Mouse (Mus musculus) layer of hippocampus, postnatal 36 days (tissue): ENCODE data around the gene Cd6. TPM values are rescaled to one million over a fixed set of nuclear protein-coding genes. Genes with fewer than 3 reads are reported as not detected.

Experiments
- DNase-seq, 2 experiments: peaks; one replicate each; pipeline ENCODE4 v3.0.0; 2022
- total RNA-seq, 2 experiments: library from RNA; stranded (reverse); gene quantifications; 2 replicates each; pipeline ENCODE4 v1.2.3; 2021

Cd6 gene
- under 1 TPM in 1 of 2 experiments, not detected in 1; 0.35 TPM for total RNA-seq

DNA sequence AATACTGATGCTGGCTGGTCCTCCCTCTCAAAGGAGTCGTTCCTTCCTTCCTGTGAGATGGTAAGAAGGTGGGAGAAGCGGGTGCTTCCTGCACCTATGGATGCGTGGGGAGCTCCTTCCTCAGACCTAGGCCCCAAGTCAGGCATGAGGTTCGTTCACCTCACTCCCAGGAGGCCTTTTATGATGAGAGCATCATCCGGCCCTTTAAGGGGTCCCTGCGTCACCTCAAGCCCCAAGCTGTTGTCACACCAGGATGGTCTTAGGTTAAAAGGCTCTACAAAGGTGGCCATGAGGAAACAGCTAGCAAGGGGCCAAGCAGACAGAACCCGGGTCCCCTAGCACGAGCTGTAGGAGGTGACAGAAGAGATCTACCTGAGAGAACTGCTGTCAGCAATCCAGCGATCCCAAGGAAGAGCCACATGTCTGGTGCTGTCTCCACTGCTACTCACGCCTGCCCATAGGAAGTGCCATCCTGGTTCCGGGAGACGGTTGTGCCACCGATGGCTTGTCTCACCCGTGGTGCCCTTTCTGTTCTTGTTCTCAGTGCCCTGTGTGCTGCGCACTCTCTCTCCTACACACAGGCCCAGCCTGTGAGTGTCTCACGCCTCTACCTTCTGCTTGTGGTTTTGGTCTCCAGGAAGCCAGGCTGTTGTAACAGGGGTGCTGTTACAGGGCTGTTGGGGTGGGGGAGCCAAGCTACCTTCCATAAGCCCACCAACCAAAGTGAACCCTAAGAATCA lies at the start of gene Cd6:
Cd6 (minus strand) TSS at position 623 of the 740 bp plus-strand sequence.
- no peak for DNase-seq

DNA sequence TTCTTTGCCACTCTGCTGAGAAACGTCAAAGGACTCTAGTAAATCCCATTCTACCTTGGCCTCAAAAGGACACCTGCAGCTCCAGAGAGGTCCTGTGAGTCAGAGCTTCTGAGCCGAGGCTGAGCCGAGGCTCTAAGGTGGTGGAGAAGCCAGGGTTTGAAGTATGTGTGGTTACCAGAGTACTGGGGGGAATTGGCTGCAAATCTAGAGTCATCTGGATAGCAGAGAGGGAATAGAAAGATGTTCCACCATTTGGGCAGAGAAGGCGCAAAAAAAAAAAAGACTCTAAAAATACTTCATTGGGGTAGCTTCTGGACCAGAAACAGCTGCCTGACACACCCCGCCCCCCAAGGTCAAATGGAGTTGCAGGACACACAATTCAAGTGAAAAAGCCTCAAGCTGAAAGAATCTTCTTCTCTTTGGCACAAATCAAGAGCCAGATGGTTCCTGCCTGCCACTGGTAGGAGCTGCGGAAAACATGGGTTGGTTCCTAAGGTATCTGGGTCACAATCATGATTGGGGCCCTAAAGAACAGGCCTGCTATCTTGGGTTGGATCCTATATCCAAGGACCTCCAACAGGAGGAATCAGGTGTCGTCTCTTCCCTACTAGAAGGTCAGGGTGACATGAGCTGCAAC lies 48.5 kb upstream of the Cd6 start:
- no peak for DNase-seq

DNA sequence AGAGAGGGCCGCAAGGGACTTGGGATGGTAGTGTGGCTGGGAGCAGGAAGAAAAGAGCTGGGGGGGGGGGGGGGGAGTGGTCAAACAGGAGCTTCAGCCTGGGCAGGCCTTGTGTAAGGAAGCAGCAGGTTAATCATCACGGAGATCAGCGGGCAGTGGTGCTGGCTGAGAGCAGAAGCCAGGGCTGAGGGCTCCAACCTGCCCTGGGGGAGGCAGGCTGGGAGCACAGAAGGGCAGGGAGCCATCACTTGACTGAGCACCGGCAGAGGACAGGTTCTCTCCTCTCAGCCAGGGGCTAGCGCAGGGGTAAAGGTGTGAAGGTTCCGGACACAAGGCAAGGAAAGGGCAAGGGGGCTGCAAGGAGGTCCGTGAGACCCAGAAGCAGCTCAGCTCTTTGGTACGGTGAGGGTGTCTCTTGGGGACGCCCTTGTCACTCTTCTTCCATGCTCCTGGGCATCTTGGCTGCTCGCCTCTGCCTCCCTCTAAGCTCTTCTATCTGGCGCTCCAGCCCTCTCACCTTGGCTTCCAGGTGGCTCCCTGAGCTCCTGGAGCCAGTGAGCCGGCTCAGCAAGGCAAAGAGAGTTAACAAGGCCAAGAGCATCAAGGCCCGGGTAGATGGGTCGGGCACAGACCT lies 41.6 kb upstream of the Cd6 start:
- no peak for DNase-seq

DNA sequence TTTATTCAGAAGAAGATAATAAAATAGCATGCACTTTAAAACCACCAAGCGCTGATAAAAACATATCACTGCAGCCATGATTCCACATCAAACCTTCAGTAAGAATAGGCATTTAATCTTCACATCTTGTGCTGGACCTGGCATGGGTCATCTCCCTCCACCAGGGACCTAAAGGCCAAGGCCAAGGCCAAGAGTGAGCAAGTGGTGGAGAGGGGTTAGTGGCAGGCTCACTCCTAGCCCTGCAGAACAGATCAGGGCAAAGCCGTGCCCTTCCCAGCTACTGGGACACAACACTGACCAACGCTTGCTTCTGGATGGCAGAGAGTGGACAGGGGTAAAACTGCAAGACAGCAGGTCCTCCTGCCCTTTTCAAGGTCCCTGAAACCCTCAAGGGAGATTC lies 40.8 kb upstream of the Cd6 start:
- DNase-seq, result no peak

DNA sequence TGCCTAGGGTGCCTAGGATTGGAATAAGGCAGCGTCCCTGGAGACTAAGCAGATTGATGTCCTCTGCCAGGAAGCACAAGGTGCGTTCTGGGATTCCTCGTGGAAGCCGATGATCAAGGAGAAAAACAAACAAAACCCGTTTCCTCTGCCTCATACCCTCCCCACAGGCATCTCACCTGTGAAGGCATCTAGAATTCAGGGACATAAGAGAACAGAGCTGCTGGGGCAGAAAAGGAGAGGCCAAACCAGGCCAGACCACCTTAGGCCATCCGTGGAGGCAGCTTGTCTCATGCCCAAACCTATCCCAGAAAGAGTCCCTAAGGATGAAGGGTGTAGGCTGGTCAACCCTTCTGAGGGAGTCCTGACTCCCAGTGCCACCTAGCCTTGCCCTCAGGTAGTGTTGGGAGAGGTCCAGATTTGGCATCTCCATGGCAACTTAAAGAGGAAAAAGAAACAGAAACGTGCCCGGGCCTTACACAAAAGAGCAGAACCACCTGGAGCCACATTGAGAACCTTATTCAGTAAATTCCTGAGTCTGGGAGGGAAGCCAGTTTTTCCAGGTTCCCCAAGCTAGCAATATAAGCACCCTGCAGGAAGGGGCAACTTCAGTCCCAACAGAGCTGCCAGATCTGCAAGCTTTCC lies 40.1 kb upstream of the Cd6 start, which contains the start of gene Tmem132a:
Tmem132a (minus strand) TSS at position 55 of the 642 bp plus-strand sequence.
- DNase-seq, result no peak

DNA sequence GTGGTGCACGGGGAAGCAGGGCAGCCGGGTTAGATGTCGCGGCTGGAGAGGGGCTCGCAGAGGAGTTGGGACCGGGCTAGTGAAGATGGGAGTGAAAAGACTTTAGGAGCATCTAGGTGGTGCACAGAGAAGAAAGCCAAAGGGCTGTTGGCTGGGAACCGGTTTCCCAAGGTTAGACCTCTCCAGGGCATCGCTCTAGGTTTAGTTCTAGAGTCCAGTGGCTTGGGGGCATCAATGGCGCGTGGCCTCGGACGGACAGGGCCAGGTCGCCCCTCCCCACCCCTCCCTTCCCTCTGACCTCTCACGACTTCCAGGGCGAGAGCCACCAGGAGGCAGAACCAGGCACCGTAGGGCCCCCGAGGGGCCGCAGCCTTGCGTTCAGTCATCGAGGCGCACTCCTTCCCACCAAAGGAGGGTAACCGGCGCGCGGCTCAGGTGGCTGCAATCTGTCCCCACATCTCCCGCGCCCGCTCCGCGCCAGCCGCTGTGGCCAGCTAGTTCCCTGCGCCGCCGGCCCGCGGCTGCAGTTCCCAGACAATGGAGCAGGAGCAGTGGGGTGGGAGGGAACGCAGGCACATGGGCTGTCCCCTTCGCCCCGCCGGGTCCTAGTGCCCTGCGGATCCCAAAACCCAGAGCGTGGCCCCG lies 39.5 kb upstream of the Cd6 start:
- peak; percentile 86 to 87 for DNase-seq

DNA sequence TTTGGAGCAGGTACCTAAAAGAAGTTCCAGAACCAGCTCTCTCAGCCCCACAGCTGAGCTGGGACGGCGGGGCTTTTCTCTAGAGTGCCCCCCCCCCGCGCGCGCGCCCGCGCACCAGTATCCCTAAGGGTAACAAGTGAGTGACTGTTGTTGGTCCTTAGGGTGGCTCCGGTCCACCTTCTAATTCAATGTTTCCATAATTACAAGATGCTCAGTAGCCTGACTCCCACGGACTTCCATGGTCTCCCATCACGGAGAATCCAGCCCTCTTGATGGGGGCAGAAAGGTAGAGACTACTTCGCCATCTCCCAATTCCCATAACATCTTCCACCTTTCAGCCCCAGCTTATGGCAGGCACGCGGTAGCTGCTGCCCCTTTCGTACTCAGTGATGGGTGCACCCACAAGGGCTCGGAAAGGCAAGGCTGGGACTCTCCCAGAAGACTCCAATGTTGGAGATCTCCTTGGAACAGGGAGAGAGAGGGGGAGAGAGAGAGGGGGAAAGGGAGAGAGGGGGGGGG lies 38.8 kb upstream of the Cd6 start:
- DNase-seq, result no peak

DNA sequence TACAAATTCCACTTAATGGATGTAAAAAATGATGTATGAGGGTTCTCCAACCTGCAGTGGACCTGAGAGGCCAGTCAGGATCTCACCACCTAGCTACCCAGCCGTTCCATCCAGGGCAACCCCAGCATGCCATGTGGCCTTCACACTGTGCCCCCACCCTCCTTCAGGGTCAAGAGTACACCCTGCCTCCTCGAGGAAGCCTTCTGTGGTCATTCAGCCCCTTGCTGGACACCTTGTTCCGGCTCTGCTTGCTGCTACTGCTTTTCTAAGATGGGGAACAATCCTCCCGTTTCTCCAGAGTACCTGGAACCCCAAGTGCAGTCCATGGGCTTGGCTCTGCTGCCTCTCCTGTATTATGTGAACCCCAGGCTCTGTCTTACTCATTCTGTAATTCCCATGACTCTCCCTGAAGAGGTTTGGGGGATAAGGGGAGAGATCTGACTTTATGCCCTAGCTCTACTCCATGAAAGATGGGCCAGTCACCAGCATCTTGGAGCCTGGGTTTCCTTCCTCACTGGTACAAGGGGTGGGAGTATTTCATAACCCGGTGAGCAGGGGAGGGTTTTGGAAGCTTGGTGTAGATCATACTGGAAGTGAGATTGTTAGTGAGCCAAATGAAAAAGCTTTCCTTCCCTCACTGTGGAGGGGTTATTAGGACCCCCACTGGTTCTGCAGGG lies 38.2 kb upstream of the Cd6 start:
- no peak for DNase-seq

DNA sequence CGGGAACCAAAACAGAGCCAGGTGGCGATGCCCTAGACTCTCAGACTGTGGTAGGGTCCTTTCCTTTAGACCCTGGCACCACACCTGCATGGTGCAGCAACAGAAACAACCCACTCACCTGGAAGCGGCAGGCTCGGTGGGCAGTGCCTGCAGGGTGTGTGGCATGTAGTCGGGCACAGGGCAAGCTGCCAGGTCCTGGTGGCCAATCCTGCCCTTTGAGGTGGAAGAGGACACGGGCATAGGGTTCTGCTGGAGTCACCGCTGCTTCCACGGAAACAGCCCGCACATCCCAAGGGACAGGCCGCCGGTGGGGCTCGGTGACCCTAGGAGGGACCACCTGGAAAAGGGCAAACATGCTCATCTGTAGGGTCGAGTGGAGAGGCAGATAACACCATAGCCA lies 36.5 kb upstream of the Cd6 start:
- no peak for DNase-seq

DNA sequence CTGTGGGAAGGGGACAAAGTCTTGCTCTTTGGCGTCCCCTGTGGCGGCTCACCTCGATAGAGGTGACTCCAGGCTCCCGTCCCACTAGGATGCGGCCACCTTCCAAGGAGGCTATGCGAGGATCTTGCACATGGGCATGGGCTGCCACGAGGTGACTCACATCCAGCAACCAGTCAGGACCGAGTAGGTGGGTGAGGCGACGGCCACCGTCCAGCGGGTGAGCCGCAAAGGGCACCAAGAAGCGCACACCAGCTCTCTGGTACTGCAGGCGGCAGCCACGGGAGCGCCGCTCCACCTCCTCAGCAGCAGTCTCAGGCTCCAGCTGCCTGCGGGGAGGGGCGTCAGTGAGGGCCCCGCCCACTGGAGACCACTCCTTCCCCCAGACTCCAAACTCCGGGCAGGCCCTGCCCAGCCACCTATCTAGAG lies 30.2 kb upstream of the Cd6 start:
- no peak for DNase-seq

DNA sequence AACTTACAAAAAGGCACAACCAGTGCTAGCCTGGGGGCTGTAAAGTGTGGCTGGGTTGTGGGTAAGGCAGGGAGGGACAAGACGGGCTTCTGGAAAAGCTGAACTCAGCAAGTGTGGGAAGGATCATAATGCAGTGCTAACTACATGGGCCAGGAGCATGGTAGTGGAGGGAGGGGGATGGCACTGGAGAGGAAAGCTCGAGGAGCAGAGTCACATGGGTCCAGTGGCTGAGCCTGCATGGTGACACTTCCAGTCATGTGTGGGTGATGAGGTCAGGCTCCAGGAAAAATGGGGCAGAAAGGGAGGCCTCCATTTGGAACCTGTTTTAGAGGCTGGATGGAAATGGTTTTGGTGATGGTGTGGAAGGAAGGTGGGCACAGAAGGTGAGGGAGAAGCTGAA lies 26.7 kb upstream of the Cd6 start:
- DNase-seq, result no peak

DNA sequence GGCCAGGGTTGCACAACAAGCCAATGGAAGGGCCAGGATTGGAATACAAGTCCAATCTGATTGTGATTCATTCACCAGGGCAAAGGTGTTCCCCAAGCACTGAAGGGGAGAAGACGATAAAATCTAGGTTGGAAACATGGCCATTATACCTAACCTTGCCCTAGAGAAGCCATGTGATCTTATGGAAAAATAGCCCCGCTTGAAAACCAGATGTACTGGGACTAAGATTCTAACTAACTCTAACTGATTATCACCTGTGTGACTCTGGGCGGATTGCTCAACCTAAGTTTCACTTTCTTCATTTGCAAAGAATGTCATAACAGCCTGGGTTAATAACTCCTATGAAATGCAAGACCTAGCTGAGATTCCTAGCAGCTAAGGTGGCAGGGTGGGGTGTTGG lies 25.6 kb upstream of the Cd6 start:
- DNase-seq, result no peak

DNA sequence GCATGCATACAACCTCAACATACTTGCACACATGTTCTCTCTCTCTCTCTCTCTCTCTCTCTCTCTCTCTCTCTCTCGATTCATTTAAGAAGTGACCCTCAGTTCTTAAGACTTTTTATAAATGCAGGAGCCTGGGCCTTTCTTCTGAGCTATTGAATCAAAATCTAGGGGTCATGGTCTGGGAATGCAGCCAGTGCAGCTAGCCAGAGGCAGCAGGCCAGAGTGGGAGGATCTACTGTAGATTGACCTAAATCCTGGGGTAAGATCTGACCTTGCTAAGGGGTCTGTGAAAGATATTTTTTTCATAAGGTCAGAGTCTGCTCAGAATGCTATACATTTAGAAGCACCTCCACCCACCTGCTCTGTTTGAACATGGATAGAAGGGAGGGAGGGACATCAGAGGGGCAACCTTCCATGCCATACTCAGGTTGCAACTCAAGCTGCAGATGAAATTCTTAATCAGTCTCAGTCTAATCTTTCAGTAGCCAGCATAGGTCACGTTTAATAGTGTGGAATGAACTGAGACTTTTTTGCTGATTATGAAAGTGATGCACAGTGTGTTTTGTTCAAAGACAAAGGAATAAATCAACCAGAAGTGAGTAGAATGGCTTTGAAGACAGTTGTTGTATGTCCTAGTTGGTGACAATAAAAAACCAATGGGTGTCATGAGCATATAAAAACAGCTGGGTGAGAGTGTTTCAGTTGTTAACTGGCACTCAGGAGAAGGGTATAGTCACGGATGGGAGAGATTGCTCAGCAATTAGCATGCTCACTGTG lies 17.6 kb upstream of the Cd6 start:
- DNase-seq, result no peak

DNA sequence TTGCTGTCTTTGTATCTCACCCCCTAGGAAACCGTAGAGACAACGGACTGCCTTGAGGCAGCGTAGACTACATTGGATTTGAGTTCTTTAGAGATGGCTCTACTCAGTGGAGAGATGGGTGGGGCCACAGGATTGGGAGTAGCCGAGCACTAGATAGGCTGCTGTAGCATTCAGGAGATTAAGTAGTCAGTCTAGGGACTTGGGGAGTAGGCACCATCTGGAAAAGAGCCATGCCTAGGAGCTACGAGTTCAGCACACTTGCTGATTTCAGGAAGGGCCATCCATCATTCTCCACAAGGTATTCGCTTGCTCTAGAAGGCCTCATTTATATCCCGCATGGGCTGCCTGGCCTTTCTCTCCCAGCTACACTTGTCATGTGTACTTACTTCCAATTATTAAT lies 16.3 kb upstream of the Cd6 start:
- DNase-seq, result no peak

DNA sequence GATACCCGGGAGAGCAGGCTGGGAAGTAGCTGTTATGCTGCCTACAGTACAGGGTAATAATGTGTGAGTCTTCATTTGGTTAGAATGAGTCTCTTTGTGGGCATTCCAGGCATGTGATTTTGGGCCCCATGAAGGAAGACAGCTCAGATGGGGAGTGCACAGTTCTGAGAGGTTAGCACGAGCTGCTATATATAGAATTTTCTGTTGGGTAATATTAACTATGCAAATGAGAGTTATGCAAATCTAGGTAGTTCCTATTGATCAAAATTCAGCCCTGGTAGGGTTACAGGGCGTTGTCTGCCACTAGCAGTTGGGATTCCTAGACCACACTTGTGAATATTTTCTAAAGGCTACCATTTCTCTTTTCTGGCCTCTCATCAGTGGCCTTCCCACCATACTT lies 15.6 kb upstream of the Cd6 start:
- no peak for DNase-seq

DNA sequence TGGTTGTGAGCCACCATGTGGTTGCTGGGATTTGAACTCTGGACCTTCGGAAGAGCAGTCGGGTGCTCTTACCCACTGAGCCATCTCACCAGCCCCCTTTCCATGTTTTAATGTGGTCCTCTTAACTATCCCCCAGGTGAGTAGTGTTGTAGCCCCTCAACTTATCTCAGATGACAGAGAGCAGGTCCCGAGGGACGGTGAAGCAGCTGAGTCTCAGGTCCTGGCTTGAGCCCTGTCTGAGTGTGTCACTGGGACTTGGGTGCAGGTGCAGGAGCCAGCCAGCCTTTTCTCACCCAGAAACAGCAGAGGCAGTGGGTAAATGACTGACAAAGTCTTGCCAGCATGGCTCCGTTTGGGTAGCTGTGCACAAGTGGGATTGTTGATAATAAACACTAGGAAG lies 14.3 kb upstream of the Cd6 start:
- DNase-seq, result no peak

DNA sequence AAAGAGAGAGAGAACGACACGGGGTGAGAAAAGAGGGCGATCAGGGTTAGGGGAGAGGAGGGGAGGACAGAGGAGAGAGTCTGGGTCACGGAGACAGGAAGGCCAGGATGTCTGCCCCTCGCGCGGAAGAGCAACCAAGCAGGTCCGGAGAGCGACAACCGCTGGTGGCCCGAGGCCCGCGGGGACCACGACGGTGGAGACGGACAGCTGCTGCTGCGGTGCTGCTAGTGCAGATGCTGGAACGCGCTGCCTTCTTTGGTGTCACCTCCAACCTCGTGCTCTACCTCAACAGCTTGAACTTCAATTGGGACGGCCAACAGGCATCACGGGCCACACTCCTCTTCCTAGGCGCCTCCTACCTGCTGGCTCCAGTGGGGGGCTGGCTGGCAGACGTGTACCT lies 13.1 kb upstream of the Cd6 start:
- DNase-seq, result no peak

DNA sequence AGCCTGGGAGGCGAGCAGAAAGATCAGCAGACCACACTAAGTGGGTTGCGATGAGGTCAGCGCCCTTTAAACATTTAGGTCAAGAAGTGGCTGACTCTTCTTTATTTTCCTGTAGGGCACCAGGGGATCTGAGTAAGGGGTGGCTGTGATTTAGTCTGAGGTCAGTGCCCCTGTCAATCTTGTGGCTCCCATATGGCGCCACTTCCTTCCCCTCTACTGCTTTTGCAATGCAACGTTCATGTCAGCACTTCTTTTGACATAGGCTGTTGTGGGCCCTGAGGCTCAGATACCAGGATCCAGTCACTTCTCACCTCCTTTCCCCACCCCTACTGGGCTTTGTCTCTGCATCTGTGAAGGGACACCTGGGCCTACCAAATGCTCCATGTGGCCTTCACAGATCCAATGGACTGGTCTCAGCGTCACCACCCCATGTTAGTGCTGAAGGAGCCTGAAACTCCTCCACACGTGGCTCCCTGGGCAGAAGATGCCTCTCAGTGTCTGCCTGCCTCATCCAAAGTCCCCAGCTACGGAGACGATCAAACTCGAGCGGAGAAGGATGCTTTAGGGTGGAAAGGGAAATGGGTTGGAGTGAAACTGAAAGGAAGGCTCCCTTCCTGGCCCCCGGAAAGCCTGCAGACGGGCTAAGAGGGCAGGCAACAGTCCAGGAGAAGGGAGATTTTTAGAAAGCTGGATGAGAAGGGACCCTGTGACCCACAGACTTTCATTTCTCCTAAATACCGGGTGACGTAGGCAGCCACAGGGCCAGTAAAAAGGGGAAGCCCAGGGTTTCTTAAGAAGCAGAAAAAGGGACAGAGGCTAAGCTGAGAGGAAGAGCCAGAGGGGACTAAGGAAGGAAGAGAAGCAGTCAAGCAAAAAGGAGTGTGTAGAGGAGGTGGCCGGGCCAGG lies 12.1 kb upstream of the Cd6 start:
- no peak for DNase-seq

DNA sequence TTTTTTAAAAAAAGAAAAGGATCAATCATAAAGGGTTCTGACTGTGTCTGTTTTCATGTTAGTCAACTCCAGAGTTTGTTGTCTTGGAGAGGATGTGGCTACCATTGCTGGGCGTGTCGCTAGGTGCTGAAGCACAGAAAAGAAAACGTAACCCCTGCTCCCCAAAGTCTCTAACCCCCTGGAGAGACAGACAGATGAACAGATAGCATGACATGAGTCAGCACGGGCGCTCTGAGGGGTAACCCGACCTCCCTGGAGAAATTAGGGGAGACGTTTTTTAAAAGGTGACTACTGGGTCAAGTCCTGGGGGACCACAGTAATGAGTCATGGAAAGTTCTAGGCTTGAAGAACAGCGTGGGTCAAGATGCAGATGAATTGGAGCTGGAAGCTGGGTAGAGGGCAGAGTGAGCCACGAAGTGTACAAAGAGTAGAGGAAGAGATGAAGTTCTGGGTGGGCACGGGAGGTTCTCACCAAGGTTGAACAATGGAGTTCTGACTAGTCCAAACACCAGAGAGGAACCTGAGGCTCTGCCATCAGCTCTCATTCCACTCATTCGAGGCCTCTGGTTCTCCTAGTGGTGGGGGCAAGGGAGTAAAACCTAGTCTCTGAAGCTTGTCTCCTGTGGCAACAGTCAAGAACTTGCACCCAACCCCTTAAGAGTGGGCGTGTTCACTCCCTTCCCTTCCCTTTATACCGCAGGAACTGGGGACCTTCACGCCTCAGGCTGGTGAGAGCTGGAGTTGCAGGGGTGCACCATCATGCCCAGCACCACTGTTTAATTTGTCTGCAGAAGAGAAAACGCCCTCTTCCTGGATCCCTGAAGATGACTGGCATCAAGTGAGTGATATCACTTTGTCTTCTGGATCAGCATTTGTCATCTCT lies 9.4 kb upstream of the Cd6 start, which contains the start of gene Slc15a3:
Slc15a3 (plus strand) TSS at position 718 of the 883 bp plus-strand sequence.
- DNase-seq, result no peak
